Mouse (Mus musculus): ENCODE results near the gene Kif27.

- TF ChIP-seq EP300 (optimal IDR thresholded peaks at IDR 0.05) (no peak), CTCF (IDR thresholded peaks at IDR 0.05; ENCODE audit: low read depth) (no peak)
These were observed 7.5 kb upstream of the Kif27 start for GRCm38 (mm10) chr13:58366373-58366772.
